Mouse (Mus musculus) kidney, adult 2 months (tissue): ENCODE data around the gene Mlx. TPM values are rescaled to one million over a fixed set of nuclear protein-coding genes. Genes with fewer than 3 reads are reported as not detected.

Experiments
- DNase-seq: peaks from one replicate; pipeline ENCODE4 v3.0.0; 2021
- H3K27ac ChIP-seq: fragments of 200-500 bp; 2 replicates; pipeline ENCODE4 v1.5.1; 2012; ENCODE audit warnings: low read depth, low read length, control low read depth, inconsistent platforms; ENCODE audit not compliant: insufficient read depth
- H3K27me3 ChIP-seq: fragments of 200-500 bp; replicated peaks from 2 replicates; pipeline ENCODE4 v1.6.1; 2012; ENCODE audit warnings: mild to moderate bottlenecking, moderate library complexity, low read length, inconsistent platforms; ENCODE audit not compliant: control insufficient read depth, insufficient read depth
- H3K36me3 ChIP-seq: fragments of 200-500 bp; 2 replicates; pipeline ENCODE4 v1.6.1; 2012; ENCODE audit warnings: mild to moderate bottlenecking, moderate library complexity, low read length, inconsistent platforms; ENCODE audit not compliant: control insufficient read depth, insufficient read depth
- H3K4me1 ChIP-seq: fragments of 200-500 bp; 2 replicates; pipeline ENCODE4 v1.6.1; 2011; ENCODE audit warnings: low read length; ENCODE audit not compliant: control insufficient read depth, insufficient read depth
- H3K4me3 ChIP-seq: fragments of 200-500 bp; 2 replicates; pipeline ENCODE4 v1.5.1; 2011; ENCODE audit warnings: mild to moderate bottlenecking, low read depth, low read length, control low read depth; ENCODE audit not compliant: insufficient read depth
- CTCF ChIP-seq: fragments of 200-500 bp; conservative IDR thresholded peaks from 2 replicates; pipeline ENCODE4 v1.5.1; 2011; ENCODE audit warnings: low read depth, mild to moderate bottlenecking, control low read depth, low read length, moderate library complexity, mixed read lengths; ENCODE audit not compliant: insufficient read depth, insufficient read length
- POLR2A ChIP-seq: fragments of 200-500 bp; IDR thresholded peaks from one replicate; pipeline ENCODE4 v1.6.1; 2011; ENCODE audit warnings: low read depth, low read length, control low read depth
- WGBS: fragments of 180-500 bp; shearing (Covaris S2); methylation state at CpG from one replicate; pipeline ENCODE4 v1.1.7; 2018; 5-methylcytosine and 5-hydroxymethylcytosine counted together
- polyA plus RNA-seq: library from polyadenylated mRNA; depleted of rRNA; stranded (reverse); fragments of >200 nt; gene quantifications from 2 replicates; pipeline ENCODE4 v1.2.3, GENCODE M21; 2012

Gene Mlx
- polyA plus RNA-seq, 1 experiment, result 56.9 TPM

DNA sequence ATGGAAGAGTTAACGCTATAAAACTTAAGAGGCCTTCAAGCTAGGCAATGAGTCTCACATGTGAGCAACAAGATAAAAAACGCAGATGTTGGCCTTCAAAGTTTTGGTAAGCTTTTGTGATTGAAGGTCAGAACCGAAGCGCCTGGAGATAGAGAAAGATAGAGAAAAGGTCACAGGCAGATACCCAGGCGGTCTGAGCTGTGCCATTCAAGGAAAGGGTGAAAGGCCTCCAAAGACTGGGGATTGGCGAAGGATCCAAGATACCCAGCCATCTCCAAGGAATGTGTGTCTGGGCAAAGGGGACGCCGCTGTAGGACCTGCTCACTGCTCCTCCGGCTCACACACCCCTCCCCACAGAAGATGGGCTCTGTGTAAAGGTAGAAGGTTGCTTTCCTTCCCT is 22.1 kb upstream of the Mlx start:
- Histone ChIP-seq H3K4me1 (peaks cover 10% of the 10 kb centered on the region), H3K27me3 (no peaks in the 10 kb centered on the region), H3K36me3 (no peaks in the 10 kb centered on the region), H3K4me3 (no peak overlapping the region), H3K27ac (no peak overlapping the region)
- DNase-seq, result no peak
- TF ChIP-seq POLR2A (no peak), CTCF (no peak)
- WGBS, result 94% methylated on average over 9 of the region's 9 CpGs

DNA sequence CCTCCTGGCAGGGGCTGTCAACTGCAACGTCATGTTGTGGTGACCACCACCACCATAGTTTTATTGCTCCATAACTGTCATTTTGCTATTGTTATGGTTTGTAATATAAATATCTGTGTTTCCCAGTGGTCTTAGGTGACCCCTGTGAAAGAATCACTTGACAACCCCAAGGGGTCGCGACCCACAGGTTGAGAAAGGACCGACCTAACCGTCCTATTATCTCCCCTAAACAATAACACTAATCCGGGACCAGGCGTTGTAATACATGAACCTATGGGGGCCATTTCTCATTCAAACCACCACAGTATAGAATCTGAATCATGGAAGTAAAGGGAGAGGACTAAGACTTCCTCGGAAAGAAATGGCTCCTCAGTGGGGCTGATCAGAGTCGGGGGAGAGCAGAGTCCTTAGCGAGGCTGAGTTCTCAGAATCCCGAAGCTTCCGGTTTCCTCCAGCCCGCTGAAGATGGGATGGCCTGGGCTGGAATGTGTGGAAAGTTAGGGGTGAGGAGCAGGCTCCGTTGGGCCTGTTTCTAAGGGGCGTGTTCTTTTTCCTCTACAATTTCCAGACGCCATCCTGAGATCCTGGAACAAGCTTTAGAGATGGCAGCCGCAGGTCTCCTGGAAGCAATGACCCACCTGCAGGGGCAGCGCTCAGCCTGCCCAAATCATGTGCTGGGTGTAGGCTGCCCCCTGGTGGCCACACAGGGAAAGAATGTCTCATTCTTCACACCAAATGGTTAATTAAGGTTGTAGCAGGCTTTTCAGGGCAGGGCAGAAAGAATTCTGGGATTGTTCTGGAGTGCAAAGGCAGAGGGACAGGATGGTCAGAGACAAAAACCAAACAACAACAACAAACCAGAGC is 20.3 kb upstream of the Mlx start:
- Histone ChIP-seq H3K4me3 (peak overlapping the region; percentile 3; the same call in 1 of the 2 replicates), H3K4me1 (peaks cover 18% of the 10 kb centered on the region), H3K27ac (no peak overlapping the region), H3K27me3 (no peaks in the 10 kb centered on the region), H3K36me3 (no peaks in the 10 kb centered on the region)
- DNase-seq, result peak; percentile 92
- 25% methylated on average over 18 of the region's 18 CpGs for WGBS
- no peak for TF ChIP-seq POLR2A
- TF ChIP-seq CTCF, result peak; percentile 96

DNA sequence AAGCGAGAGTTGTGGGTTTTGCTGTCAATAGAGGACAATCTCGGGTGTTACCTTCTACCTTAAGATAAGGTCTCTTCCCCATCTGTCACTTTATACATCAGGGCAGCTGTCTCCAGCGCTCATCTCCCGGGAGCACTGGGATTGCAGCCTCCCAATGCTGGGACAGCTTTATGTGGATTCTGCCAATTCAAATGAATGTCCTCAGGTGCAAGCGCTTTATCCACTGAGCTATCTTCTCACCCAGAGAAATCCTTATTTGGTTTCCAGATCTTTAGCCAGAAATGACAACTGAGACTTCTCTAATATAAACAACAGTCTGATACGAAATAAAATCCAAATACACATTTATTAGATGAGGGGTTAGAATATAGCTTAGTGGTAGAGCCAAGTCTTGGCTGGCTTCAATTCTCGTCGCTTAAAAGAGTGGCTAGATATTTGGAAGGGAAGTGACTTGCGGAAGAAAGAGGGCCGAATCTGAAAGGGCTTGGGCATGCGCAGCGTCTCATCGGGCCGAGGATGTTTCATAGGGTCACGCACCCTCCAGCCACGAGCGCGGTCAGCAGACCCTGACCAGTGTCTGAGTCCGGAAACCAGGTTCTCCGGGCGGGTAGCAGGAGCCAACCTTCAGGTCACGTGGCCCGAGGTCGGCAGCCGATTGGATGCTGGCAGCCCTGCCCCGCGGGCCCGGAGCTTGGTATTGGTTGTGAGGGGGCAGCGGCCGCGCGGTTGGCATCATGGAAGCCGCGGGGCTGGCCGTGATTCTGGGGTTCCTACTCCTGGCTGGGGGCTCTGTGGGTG is 17.5 kb upstream of the Mlx start, which contains the start of gene Naglu:
Gene Naglu (plus strand): TSS at position 622 of the 798 bp plus-strand sequence.
- Histone ChIP-seq H3K4me1 (peaks cover 11% of the 10 kb centered on the region; the same call in 1 of the 2 replicates), H3K4me3 (peak within 1 kb of the TSS; percentile 78), H3K27ac (peak within 1 kb of the TSS; percentile 56), H3K27me3 (no peaks in the 10 kb centered on the region), H3K36me3 (no peaks in the 10 kb centered on the region)
- peak; percentile 98 for DNase-seq
- 8% methylated on average over 35 of the region's 35 CpGs for WGBS
- TF ChIP-seq POLR2A (no peak), CTCF (no peak)

DNA sequence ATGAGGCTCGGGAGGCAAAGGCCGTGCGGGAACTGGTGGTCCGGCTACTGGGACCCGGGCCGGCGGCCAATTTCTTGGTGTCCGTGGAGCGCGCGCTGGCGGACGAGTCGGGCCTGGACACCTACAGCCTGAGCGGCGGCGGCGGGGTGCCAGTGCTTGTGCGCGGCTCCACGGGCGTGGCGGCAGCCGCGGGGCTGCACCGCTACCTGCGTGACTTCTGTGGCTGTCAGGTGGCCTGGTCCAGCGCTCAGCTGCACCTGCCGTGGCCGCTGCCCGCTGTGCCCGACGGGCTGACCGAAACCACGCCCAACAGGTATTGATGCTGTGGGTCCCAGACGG is 16.9 kb upstream of the Mlx start:
- DNase-seq, result no peak
- peaks cover 11% of the 10 kb centered on the region; the same call in 1 of the 2 replicates for H3K4me1 ChIP-seq
- under 1% methylated on average over 35 of the region's 36 CpGs for WGBS
- no peak for TF ChIP-seq POLR2A
- no peak for TF ChIP-seq CTCF
- H3K27ac ChIP-seq, result peak overlapping the region; percentile 46; the same call in 1 of the 2 replicates
- no peaks in the 10 kb centered on the region for H3K36me3 ChIP-seq
- H3K4me3 ChIP-seq, result peak overlapping the region; percentile 78
- H3K27me3 ChIP-seq, result no peaks in the 10 kb centered on the region

DNA sequence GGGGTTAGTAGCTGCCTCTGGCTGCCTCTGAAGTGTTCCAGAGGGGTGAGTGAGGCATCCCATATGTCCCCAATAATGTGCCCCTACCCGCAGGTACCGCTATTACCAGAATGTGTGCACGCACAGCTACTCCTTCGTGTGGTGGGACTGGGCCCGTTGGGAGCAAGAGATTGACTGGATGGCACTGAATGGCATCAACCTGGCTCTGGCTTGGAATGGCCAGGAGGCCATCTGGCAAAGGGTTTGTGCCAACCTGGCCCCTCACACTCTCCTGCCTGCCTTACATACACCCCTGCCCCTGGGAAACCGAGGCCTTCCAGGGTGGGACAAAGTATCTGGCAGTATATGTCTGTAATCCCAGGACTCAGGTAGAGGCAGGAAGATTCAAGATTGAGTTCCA is 16.1 kb upstream of the Mlx start:
- H3K4me3 ChIP-seq, result no peak overlapping the region
- no peak for DNase-seq
- peaks cover 11% of the 10 kb centered on the region; the same call in 1 of the 2 replicates for H3K4me1 ChIP-seq
- H3K27me3 ChIP-seq, result no peaks in the 10 kb centered on the region
- 79% methylated on average over 6 of the region's 6 CpGs for WGBS
- H3K36me3 ChIP-seq, result no peaks in the 10 kb centered on the region
- no peak overlapping the region for H3K27ac ChIP-seq
- TF ChIP-seq POLR2A (no peak), CTCF (no peak)

DNA sequence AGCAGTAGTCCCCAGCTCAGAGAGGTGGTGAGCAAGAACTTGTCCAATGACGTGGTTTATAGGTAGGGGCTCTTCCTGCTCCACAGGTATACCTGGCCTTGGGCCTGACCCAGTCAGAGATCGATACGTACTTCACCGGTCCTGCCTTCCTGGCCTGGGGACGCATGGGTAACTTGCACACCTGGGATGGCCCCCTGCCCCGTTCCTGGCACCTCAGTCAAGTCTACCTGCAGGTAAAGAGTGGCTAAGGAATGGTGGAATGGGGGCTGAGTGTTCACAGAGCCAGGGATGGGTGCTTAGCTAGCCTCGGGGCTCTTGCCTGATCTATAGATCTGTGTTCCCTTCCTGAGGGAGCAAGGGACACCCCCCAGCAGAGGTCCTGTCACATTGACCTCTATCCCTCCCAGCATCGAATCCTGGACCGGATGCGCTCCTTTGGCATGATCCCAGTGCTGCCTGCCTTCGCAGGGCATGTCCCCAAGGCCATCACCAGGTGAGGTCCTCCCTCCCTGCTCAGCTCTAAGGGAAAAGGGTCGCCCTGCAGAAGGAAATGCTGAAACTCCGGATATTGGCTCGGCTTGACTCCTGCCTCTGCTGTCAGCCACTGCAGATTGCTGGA is 15.2 kb upstream of the Mlx start:
- H3K36me3 ChIP-seq, result no peaks in the 10 kb centered on the region
- WGBS, result 86% methylated on average over 14 of the region's 14 CpGs

More for the DNA sequence above, 15.2 kb upstream of the Mlx start:
- Histone ChIP-seq H3K27ac (no peak overlapping the region), H3K27me3 (no peaks in the 10 kb centered on the region), H3K4me1 (peaks cover 11% of the 10 kb centered on the region; the same call in 1 of the 2 replicates), H3K4me3 (no peak overlapping the region)
- no peak for TF ChIP-seq POLR2A
- no peak for DNase-seq
